Mouse (Mus musculus) retina, postnatal 7 days (tissue): ENCODE results near the gene Zfp961.
"Not testable (repeated sequence)": the region's sequence is repeated elsewhere in the genome, so short reads cannot be mapped to it uniquely, and the experiment has no call there.

Experiments used
- DNase-seq: peaks from one replicate; pipeline ENCODE4 v3.0.0-alpha.2; 2012; ENCODE audit warnings: low read depth, low spot score

Zfp961 gene

DNA sequence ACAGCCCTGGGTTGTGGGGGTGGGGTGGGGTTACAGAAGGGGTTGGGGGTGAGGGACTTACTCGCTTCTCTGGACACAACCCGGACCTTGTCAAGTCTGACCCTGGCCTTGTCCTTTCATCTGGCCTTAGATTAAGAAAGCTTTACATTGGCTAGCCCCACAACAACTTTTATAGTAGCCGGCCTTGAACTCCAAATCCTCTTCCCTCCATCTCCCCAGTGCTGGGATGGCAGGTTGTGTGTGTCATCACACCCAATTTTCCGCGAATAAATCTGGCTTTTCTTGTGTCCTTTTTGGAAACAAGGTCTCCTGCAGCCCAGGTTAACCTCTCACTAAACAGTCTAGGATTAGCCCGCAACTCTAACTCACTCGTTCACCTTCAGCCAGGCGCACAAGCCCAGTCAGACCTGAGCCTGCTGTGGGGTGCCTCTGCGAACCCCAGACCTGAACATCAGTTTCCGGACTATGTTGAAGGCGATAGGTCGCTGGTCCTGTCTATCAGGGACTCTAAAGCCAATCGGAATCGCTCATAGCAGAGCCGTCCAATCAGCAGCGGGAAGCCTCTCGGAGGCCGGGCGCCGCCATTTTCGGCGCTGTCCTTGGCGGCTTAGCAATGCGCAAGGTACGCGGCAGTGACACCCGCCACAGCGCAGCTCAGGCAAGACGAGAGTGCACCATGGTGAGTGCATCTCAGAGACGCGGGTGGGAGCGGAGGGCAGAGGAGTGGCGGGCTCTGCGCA is at the start of gene Zfp961:
TSS of gene Zfp961 (plus strand) at position 557 of the 740 bp plus-strand sequence.
- DNase-seq: peak; percentile 97

DNA sequence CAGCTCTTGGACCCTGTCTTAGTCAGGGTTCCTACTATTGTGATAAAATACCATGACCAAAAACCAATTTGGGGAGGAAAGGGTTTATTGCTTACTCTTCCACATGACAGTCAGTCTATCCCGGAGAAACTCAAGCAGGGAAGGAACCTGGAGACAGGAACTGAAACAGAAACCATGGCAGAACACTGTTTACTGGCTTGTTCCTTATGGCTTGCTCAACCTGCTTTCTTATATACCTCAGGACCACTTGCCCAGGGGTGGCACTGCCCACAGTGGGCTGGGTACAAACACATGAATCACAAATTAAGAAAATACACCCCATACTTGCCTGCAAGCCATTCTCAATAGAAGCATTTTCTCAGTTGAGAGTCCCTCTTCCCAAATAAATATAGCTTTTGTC is 47.8 kb upstream of the Zfp961 start:
- not testable (repeated sequence) for DNase-seq

DNA sequence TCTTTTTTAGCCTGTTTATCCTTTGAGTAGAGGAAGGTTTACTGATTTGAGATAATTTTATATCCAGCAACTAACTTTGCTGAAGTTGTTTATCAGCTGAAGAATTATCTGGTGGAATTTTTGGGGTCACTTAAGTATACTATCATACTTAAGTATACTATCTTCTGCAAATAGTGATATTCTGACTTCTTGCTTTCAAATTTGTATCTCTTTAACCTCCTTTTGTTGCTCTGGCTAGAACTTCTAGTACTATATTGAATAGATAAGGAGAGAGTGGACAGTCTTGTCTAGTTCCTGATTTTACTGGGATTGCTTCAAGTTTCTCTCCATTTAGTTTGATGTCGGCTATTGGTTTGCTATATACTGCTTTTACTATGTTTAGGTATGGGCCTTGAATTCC is 44.0 kb upstream of the Zfp961 start:
- no peak for DNase-seq

DNA sequence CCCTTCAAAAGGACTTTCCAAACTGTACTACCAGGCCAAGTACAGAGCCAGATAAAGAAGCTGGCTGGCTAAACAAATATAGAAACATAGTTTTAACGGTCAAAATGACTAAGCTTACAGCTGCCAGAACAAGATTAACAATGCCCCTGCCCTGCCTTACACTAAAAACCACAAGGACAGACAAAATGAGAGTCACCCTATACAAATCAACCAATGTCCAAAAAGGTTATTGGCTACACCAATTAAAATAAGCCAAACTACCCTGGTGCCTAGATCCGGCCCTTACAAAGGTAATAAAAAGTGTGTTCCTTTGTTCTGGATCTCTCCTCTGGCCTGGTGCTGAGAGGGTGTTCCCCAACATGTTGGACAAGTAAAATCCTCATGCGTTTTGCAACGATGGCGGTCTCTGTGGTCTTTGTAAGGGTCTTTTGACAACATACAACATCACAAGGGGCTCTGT is 43.0 kb upstream of the Zfp961 start:
- peak; percentile 14 for DNase-seq

- peak; percentile 85 for DNase-seq
Measured at GRCm38 (mm10) chr8:71908309-71909261, 42.3 kb upstream of the Zfp961 start, which contains the start of the genes Zfp882 and Zfp617. Zfp882 (plus strand) TSS chr8:71908608. Zfp617 (plus strand) TSS chr8:71908635.

DNA sequence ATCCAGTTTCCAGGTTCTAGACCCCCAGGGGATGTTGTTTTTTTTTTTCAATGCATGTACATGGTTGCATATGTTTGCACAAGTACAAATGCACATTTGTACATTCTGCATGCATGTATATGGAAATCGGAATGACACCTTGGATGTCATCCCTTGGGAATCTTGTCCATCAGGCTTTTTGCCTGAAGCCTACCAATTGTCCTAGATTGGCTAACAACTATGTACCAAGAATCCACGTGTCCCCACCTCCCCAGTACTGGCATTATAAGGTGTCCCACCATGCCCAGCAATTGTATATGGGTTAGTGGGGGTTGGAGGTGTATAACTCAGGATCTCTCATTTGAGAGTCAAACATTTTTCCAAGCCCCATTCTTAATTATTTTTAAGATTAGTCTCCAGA is 38.6 kb upstream of the Zfp961 start:
- DNase-seq: no peak

GRCm38 (mm10) chr8:71922567-71923401 is 28.1 kb upstream of the Zfp961 start:
- DNase-seq: peak; percentile 90

- no peak for DNase-seq
Measured at GRCm38 (mm10) chr8:71925791-71926190, 25.0 kb upstream of the Zfp961 start.

GRCm38 (mm10) chr8:71926551-71926950 is 24.3 kb upstream of the Zfp961 start:
- DNase-seq: no peak

- DNase-seq: no peak
Measured at GRCm38 (mm10) chr8:71927779-71928178, 23.1 kb upstream of the Zfp961 start.

DNA sequence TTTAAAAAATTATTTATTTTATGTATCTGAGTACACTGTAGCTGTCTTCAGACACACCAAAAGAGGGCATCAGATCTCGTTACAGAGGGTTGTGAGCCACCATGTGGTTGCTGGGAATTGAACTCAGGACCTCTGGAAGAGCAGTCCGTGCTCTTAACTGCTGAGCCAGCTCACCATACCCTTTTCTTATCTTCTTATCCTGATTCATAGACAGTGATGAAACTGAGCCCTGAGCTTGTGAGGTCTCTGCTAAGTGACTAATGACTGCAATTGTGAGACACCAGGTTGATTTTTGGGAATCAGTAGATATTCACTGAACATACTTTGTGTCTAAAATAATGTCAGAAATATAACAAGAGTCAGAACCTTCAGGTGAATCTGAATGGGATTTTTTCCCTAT is 12.8 kb upstream of the Zfp961 start:
- not testable (repeated sequence) for DNase-seq

- DNase-seq: no peak
Measured at GRCm38 (mm10) chr8:71940293-71941208, 10.3 kb upstream of the Zfp961 start.

- no peak for DNase-seq
Measured at GRCm38 (mm10) chr8:71941776-71942175, 9.1 kb upstream of the Zfp961 start.

DNA sequence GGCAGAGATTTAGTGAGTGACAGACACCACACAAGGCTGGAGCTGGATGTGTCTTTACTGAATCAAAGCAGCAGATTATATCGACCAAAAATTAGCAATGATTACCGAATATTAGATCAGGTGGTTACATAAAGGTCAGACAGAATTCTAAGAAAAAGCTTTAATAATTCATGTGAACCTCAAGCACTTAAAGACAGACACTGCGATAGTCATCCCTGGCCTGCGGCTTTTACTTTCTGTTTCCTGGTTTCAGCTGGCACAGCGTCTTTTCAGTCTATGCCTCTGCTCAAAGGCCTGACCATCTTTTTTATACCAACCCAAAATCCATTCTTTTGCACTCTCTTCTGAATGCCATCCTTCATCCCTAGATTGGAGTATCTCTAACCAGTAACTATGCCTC is 2.2 kb upstream of the Zfp961 start:
- DNase-seq: no peak

- no peak for DNase-seq
Measured at GRCm38 (mm10) chr8:71951436-71952161, 761 bp downstream of the Zfp961 start.

- no peak for DNase-seq
Measured at GRCm38 (mm10) chr8:71952489-71952888, 1.7 kb downstream of the Zfp961 start.

DNA sequence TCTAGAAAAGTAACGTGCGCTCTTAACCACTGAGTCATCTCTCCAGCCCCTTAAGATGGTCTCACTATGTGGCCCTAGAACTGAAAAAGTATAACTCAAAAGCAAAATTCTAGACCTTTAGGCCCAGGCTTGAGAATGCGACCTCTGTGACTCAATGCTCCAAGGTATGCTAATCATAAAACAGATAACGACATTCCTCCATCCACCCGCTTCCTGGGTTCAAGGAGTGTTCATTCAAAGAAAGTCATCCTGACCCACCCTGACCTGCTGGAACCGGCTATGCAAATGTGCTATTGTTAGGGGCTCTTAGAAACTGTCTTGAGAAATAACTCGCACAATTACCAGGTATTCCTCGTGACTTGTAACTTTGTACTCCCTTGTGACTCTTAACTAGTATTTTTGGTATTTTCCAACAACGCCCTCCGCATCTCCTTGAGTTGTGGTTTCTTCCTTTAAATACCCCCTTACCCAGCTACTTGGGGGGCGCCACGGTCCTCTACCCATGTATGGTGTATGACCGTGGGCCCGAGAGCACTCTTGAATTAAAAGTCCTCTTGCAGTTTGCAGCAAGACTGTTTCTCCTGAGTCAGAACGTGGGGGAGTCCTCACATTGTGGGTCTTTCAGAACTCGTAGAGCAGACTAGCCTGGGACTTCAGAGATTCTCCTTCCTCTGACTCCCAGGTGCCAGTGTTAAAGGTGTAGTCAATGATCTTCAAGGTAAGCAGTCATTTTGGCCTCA is 2.3 kb downstream of the Zfp961 start:
- DNase-seq: not testable (repeated sequence)

DNA sequence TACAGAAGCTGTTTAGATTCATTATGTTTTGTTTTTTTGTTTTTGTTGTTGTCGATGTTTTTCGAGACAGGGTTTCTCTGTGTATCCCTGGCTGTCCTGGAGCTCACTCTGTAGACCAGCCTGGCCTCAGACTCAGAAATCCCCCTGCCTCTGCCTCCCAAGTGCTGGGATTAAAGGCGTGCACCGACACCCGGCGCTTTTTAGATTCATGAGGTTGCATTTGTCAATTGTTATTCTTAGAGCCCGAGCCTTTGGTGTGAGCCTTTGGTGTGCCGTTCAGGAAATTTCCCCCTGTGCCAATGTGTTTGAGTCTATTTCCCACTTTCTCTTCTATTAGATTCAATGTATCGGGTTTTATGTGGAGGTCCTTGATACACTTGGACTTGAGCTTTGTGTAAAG is 3.8 kb downstream of the Zfp961 start:
- no peak for DNase-seq

DNA sequence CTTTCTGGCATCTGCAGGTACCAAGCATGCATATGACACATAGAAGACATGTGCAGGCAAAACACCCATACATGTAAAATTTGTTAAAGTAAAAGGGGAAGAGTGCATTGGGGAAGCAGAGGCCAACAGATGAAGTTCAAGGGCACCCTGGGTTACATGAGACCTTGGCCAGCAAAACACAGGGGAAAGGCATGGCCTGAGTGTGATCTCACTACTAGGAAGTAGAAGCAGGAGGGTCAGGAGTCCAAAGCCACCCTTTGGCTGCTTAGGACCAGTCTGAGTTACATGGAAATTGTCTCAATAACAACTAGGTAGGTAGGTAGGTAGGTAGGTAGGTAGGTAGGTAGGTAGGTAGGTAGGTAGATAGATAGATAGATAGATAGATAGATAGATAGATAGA is 9.6 kb downstream of the Zfp961 start:
- DNase-seq: no peak
